Mouse (Mus musculus) embryonic facial prominence, embryonic 11.5 days (tissue): Measurements from ENCODE around the gene P2ry10. TPM values are rescaled to one million over a fixed set of nuclear protein-coding genes. Genes with fewer than 3 reads are reported as not detected.

Source experiments
- ATAC-seq: fragments of 200-750 bp; cut with Nextera tagmentation; replicated peaks from 2 replicates; pipeline ENCODE4 v1.8.0; 2017; ENCODE audit warnings: low read depth; ENCODE audit not compliant: insufficient number of reproducible peaks, low FRiP score, low TSS enrichment
- DNase-seq: peaks from one replicate; pipeline ENCODE4 v3.0.0-alpha.2; 2015; ENCODE audit warnings: low spot score
- H3K27ac ChIP-seq: fragments of 300-500 bp; sonication (generic); replicated peaks from 2 replicates; pipeline ENCODE4 v1.5.1; 2014; ENCODE audit warnings: mild to moderate bottlenecking, low read depth, low read length, control low read depth
- H3K27me3 ChIP-seq: fragments of 300-500 bp; sonication (generic); 2 replicates; pipeline ENCODE4 v1.6.1; 2014; ENCODE audit warnings: mild to moderate bottlenecking, low read length, moderate library complexity, mixed read lengths; ENCODE audit not compliant: control insufficient read depth, insufficient read depth
- H3K36me3 ChIP-seq: fragments of 300-500 bp; sonication (generic); replicated peaks from 2 replicates; pipeline ENCODE4 v1.6.1; 2014; ENCODE audit warnings: low read depth, mild to moderate bottlenecking, low read length, moderate library complexity, mixed read lengths; ENCODE audit not compliant: control insufficient read depth, insufficient read depth
- H3K4me1 ChIP-seq: fragments of 300-500 bp; sonication (generic); 2 replicates; pipeline ENCODE4 v1.6.1; 2014; ENCODE audit warnings: low read length, mixed read lengths; ENCODE audit not compliant: control insufficient read depth, insufficient read depth
- H3K4me2 ChIP-seq: fragments of 300-500 bp; sonication (generic); 2 replicates; pipeline ENCODE4 v1.6.1; 2014; ENCODE audit warnings: low read depth, mild to moderate bottlenecking, control low read depth, low read length, moderate library complexity
- H3K4me3 ChIP-seq: fragments of 300-500 bp; sonication (generic); 2 replicates; pipeline ENCODE4 v1.5.1; 2014; ENCODE audit warnings: low read depth, low read length, control low read depth
- H3K9ac ChIP-seq: fragments of 300-500 bp; sonication (generic); replicated peaks from 2 replicates; pipeline ENCODE4 v1.6.1; 2014; ENCODE audit warnings: mild to moderate bottlenecking, control low read depth, low read length
- H3K9me3 ChIP-seq: fragments of 300-500 bp; sonication (generic); replicated peaks from 2 replicates; pipeline ENCODE4 v1.6.1; 2016; ENCODE audit warnings: mild to moderate bottlenecking, low read length, inconsistent platforms, mixed read lengths; ENCODE audit not compliant: control insufficient read depth
- WGBS: fragments of 180-500 bp; shearing (Covaris S2); extraction: QIAGEN DNeasy Blood & Tissue Kit; methylation state at CpG from one replicate; pipeline ENCODE4 v1.1.7; 2014; 5-methylcytosine and 5-hydroxymethylcytosine counted together
- polyA plus RNA-seq: library from polyadenylated mRNA; unstranded; fragments of >200 nt; fragmentation: Nextera tagmentation; extraction: Ambion mirVana; gene quantifications from 2 replicates; pipeline ENCODE4 v1.2.1, GENCODE M21; 2014

P2ry10 gene
- polyA plus RNA-seq, 1 experiment from 2014 or later, result not detected

DNA sequence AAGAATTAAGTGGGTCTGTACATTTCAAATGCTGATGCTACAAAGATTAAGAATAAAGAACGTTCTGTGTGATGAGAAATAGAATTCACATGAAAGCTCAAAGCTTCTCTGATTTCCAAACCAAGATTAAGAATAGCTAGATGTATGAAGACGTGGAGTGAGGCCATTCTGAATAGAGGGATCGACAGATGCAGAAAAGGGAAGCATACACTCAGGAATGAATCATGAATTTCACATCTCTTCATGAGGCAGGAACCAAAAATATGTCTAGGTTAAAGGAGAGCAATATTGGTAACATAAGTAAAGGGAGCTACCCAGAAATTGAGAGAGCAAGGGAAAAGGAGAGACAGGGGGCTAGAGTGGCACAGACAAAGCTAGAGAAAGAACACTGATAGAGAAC, 7.3 kb downstream of the P2ry10 start:
- 72% methylated on average over 3 of the region's 3 CpGs for WGBS
- Histone ChIP-seq H3K4me1 (no peaks in the 10 kb centered on the region), H3K4me3 (no peak overlapping the region), H3K9me3 (no peaks in the 10 kb centered on the region), H3K4me2 (no peak overlapping the region), H3K9ac (no peak overlapping the region), H3K27ac (no peak overlapping the region), H3K36me3 (no peaks in the 10 kb centered on the region), H3K27me3 (no peaks in the 10 kb centered on the region)
- ATAC-seq (no peak), DNase-seq (no peak)

DNA sequence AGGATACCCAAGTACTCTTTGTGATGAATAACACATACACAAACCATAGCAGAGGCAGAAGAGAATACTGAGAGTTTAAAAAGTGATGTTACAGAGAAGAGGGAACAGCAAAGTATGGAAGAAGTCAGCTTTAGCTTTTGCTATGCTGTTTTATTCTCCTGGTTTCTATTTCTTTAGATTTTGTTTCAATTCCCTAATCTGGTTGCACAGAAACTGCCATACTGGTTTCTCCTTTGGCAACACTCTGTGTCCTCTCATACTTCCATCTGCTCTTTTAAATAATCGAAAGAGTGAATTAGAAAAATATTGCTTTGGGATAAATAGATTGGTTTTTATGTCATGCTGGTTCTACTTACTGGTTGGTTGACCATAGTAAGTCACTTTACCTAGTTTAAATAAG, 28.0 kb downstream of the P2ry10 start:
- Histone ChIP-seq H3K9me3 (no peaks in the 10 kb centered on the region), H3K4me1 (no peaks in the 10 kb centered on the region), H3K36me3 (no peaks in the 10 kb centered on the region), H3K4me3 (no peak overlapping the region), H3K27ac (no peak overlapping the region), H3K9ac (no peak overlapping the region), H3K4me2 (no peak overlapping the region), H3K27me3 (no peaks in the 10 kb centered on the region)
- 92% methylated on average over 1 of the region's 1 CpGs for WGBS
- ATAC-seq (no peak), DNase-seq (no peak)

DNA sequence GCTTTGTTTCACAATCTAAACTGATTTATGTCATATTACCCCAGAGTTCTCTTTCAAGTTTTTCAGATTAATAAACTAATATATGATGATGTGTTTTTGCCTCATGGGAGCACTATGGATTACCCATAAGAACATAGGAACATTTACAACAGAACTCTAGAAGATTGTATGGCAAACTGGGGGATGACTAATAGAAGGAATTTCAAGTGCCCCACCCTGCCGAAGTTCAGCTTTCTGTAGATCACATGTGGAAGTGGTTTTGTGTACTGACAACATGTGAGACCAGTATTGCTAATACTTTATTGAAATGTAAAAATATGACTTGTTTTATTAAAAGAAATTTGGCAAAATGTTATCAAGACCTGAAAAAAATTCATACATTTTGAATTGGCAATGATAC, 28.7 kb downstream of the P2ry10 start:
- H3K4me3 ChIP-seq, result no peak overlapping the region
- H3K27me3 ChIP-seq, result no peaks in the 10 kb centered on the region
- ATAC-seq (no peak), DNase-seq (no peak)
- H3K27ac ChIP-seq, result no peak overlapping the region
- H3K4me1 ChIP-seq, result no peaks in the 10 kb centered on the region
- H3K36me3 ChIP-seq, result no peaks in the 10 kb centered on the region
- H3K9me3 ChIP-seq, result no peaks in the 10 kb centered on the region
- 87% methylated on average over 1 of the region's 1 CpGs for whole genome bisulfite sequencing
- no peak overlapping the region for H3K9ac ChIP-seq
- no peak overlapping the region for H3K4me2 ChIP-seq

DNA sequence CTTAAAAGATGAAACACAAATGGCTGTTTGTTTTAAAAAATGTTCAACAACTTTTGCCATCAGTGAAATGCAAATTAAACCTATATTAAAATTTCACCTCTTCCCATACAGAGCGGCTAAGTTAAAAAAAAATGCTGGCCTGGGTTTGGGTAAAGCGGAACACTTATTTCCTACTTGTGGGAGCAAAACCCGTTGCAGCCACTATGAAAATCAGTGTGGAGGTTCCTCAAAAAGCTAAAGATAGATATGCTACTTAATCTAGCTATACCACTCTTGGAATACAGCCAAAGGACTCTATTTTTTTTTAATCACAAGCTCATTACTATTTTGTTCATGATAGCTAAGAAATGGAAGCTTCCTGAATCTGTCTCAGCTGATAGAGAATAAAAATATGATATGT, 54.9 kb downstream of the P2ry10 start:
- H3K9ac ChIP-seq, result no peak overlapping the region
- no peak overlapping the region for H3K27ac ChIP-seq
- H3K4me3 ChIP-seq, result no peak overlapping the region
- H3K4me2 ChIP-seq, result no peak overlapping the region
- H3K4me1 ChIP-seq, result no peaks in the 10 kb centered on the region
- ATAC-seq, result no peak
- H3K27me3 ChIP-seq, result no peaks in the 10 kb centered on the region
- H3K36me3 ChIP-seq, result no peaks in the 10 kb centered on the region
- WGBS, result 81% methylated on average over 3 of the region's 3 CpGs
- no peak for DNase-seq
- no peaks in the 10 kb centered on the region for H3K9me3 ChIP-seq

DNA sequence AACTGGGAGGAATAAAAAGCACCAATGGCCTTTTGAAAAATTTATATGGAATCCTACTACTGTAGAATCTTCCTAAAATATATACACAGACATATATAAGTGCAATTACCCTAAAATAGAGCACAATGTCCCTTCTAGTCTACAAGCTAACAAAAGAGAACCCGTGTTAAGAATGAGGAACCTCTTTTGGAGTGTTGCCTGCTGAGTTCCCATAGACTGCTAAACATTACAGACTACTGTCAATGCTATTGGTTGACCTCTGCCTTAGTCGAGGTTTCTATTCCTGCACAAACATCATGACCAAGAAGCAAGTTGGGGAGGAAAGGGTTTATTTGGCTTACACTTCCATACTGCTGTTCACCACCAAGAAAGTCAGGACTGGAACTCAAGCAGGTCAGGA, 55.6 kb downstream of the P2ry10 start:
- ATAC-seq (no peak), DNase-seq (no peak)
- no peak overlapping the region for H3K27ac ChIP-seq
- no peaks in the 10 kb centered on the region for H3K27me3 ChIP-seq
- 67% methylated on average over 2 of the region's 2 CpGs for WGBS
- no peak overlapping the region for H3K4me3 ChIP-seq
- no peaks in the 10 kb centered on the region for H3K9me3 ChIP-seq
- no peaks in the 10 kb centered on the region for H3K36me3 ChIP-seq
- H3K4me2 ChIP-seq, result no peak overlapping the region
- H3K9ac ChIP-seq, result no peak overlapping the region
- no peaks in the 10 kb centered on the region for H3K4me1 ChIP-seq

DNA sequence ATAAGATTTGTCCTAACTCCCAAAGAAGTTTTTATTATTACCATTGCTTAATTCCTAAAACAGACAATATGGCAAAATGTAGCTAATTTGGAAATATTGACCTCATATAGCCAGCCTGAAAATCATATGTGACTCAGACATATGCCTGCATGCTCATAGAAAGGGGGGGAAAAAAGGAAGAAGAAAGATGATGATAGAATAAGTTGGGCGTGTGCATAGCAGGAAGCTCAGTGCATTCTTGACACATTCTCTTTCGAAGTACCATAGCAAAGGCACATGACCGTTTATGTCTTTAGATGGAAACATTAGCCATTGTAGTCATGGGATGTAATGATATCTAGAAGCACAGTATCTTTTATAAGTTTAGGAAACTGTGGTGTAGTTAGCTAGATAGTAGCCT, 60.4 kb downstream of the P2ry10 start, which contains the start of gene P2ry10b:
Gene P2ry10b (plus strand): TSS at position 247 of the 400 bp plus-strand sequence.
- H3K9ac ChIP-seq, result no peak within 1 kb of the TSS
- DNase-seq (no peak), ATAC-seq (no peak)
- H3K27ac ChIP-seq, result no peak within 1 kb of the TSS
- H3K9me3 ChIP-seq, result no peaks in the 10 kb centered on the region
- no peak within 1 kb of the TSS for H3K4me2 ChIP-seq
- H3K4me3 ChIP-seq, result no peak within 1 kb of the TSS
- H3K4me1 ChIP-seq, result no peaks in the 10 kb centered on the region
- H3K27me3 ChIP-seq, result no peaks in the 10 kb centered on the region
- 91% methylated on average over 3 of the region's 3 CpGs for WGBS
- no peaks in the 10 kb centered on the region for H3K36me3 ChIP-seq

DNA sequence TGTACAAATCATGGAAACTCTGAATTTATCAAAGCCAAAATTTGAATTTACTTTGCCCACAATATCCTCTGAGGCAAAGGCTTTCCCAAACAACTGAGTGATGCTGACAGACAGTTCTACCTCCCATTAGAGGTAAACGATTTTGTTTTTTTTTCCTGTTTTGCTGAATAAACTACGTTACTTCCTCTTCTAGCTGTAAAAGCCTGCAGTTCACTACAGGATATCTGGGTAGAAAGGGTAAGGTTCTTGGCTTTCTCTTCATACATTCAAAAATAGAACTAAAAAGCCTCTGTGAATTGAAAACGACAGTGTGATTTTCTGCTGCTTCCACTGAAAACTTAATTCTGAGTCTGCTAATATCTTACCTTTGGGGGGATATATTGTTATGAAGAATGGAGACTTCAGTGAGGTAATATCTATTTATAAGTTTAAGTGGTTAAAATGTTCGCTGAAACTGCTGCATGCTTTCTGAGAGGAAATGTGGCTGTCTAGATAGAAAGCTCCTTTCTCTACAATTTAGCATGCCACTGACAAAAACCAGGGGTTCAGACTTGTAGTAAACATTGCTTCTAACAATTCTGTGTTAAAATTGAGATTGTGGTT, 61.2 kb downstream of the P2ry10 start:
- H3K36me3 ChIP-seq, result no peaks in the 10 kb centered on the region
- no peaks in the 10 kb centered on the region for H3K9me3 ChIP-seq
- no peaks in the 10 kb centered on the region for H3K27me3 ChIP-seq
- H3K4me3 ChIP-seq, result no peak overlapping the region
- DNase-seq, result no peak
- no peak for ATAC-seq
- H3K4me2 ChIP-seq, result no peak overlapping the region
- no peak overlapping the region for H3K9ac ChIP-seq
- 58% methylated on average over 4 of the region's 4 CpGs for WGBS
- no peaks in the 10 kb centered on the region for H3K4me1 ChIP-seq
- H3K27ac ChIP-seq, result no peak overlapping the region

DNA sequence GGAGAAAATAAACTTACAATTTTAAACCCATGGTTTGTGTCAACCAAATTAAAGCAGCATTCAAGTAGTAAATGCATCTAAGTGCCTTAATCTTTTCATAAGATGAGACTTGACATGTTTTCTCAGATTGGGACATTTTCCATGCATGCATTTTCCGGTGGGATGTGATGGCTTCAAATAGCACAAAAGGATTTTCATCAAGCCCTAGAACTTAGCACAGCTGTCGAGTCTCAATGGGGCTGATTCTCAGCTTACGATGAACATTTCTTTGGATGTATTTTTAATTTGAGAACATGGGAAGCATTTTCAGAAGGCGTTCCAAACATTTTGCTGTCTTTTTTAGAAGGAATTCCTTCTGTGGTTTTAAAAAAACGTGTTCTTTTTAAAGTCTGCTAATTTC, 61.7 kb downstream of the P2ry10 start:
- ATAC-seq (no peak), DNase-seq (peak; percentile 33)
- Histone ChIP-seq H3K27ac (no peak overlapping the region), H3K27me3 (no peaks in the 10 kb centered on the region), H3K4me3 (no peak overlapping the region), H3K4me2 (no peak overlapping the region), H3K36me3 (no peaks in the 10 kb centered on the region), H3K9me3 (no peaks in the 10 kb centered on the region), H3K4me1 (no peaks in the 10 kb centered on the region), H3K9ac (no peak overlapping the region)
- WGBS, result 42% methylated on average over 5 of the region's 5 CpGs
